Mouse (Mus musculus) kidney, postnatal 10 days (tissue): ENCODE data around the gene Kcnk12.

Source experiments
- DNase-seq: peaks from one replicate; pipeline ENCODE4 v3.0.0; 2021; ENCODE audit warnings: mixed read lengths

Gene Kcnk12

DNA sequence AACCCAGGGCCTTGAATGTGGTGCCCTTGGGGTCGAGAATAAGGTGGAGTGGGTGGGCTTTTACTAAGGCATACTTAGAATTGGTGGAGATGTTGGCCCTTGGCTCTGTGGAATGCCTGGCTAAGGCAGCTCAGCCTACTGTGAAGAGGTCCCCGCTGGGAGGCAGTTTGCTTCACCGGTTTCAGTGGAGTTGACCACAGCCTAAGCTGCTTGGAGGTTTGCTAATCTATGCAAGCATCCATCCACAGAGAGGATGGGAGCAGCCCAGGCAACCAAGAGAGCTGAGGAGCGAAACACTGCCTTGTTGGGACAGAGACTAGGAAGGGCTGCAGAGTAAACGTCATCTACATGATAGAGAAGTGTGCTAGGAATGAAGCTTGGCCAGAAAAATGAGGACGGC, 101.0 kb downstream of the Kcnk12 start:
- no peak for DNase-seq

DNA sequence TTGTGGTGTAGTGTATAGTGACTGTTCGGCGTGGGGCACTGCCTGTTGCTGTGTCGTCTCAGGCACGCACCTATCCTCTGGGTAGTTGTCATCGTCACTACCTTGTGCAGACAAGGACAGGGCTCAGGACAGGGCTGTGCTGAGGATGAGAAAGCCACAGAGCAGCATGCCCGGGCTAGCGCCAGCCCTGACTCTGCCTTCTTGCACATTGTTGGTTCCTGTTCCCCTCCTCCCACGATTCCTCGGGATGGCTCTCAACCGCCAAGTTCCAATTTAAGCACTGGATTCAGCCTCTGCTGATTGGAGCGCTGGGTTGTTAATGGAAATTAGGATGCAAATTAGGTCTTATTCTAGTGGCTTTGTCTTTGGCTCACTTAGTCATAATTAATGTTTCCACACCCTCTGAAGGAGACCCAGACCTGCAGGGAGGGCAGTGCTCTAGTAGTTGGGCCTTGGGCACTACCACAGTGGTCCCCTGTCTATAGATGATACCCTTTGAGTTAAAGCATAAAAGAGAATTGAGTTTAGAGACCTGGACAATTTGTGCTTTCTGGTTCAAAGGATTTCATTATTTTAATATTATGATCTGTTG, 101.8 kb downstream of the Kcnk12 start:
- DNase-seq: no peak
